ENCODE assay signal across 8 mouse cellular contexts in the genomic region with DNA sequence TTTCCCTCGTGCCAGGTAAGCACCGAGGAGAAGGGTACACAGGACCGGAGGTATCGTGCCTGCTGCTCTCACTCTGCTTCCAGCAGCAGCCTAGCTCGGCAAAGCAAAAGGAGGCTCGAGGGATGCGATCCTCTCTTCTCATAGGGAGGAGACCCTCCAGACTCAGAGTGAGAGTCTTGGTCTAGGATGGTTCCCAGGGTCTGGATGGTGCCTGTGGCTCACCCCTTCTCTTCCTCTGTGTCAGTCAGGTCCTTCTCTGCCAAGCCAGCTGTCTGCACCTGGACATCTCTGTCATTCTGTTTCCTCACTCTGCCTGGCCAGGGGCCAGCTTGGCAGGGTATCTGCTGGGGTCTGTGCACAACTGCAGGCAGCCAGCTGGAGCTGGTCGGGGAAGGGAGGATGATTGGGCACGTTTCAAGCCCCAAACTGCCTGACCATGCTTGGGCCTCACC.
A peak's percentile ranks its signal among the peaks of the same experiment; 100 is the strongest.
DNase-seq lines count a peak whose midpoint lies in the region; ATAC-seq and TF ChIP-seq lines count a peak whose summit lies in the region.

No protein-coding gene starts in this region.

- H3K4me1 ChIP-seq in heart, adult 2 months (ENCODE audit: control insufficient read depth, insufficient read depth, low read length) = peaks cover 4% of the 10 kb centered on the region
- peaks cover 11% of the 10 kb centered on the region for H3K4me1 ChIP-seq in olfactory bulb, adult 2 months (ENCODE audit: control insufficient read depth, insufficient read depth, low read length)
- H3K4me1 ChIP-seq in liver, embryonic 11.5 days (replicated peaks; ENCODE audit: control insufficient read depth, insufficient read depth, low read length) = no peaks in the 10 kb centered on the region

- intact Hi-C loops in heart, adult 2 months (cut with DNase I) = no loop called here

- H3K27me3 ChIP-seq in heart, adult 2 months (ENCODE audit: control insufficient read depth, insufficient read depth, low read length) = no peaks in the 10 kb centered on the region
- no peaks in the 10 kb centered on the region for H3K27me3 ChIP-seq in liver, embryonic 11.5 days (replicated peaks; ENCODE audit: control insufficient read depth, insufficient read depth, low read length)

- no peak overlapping the region for H3K4me3 ChIP-seq in heart, adult 2 months
- H3K4me3 ChIP-seq in olfactory bulb, adult 2 months (ENCODE audit: insufficient read depth, low read depth, low read length) = no peak overlapping the region
- no peak overlapping the region for H3K4me3 ChIP-seq in liver, embryonic 11.5 days (ENCODE audit: low read depth, low read length)

- TF ChIP-seq CTCF in heart, adult 2 months (IDR thresholded peaks at IDR 0.05) = no peak
- no peak for TF ChIP-seq CTCF in olfactory bulb, adult 2 months (IDR thresholded peaks at IDR 0.05; ENCODE audit: insufficient read depth, low read depth, low read length)

- H3K4me2 ChIP-seq in liver, embryonic 11.5 days = no peak overlapping the region

- no peak for TF ChIP-seq EP300 in heart, adult 2 months (IDR thresholded peaks at IDR 0.05; ENCODE audit: insufficient read depth, low read depth, low read length)

- no peak overlapping the region for H3K9ac ChIP-seq in heart, adult 2 months (ENCODE audit: low read depth, low read length)
- no peak overlapping the region for H3K9ac ChIP-seq in liver, embryonic 11.5 days (ENCODE audit: low read depth, low read length)

- no peak for TF ChIP-seq POLR2A in heart, adult 2 months (IDR thresholded peaks at IDR 0.05; ENCODE audit: insufficient read depth, low read depth, low read length)
- no peak for TF ChIP-seq POLR2A in olfactory bulb, adult 2 months (IDR thresholded peaks at IDR 0.05; ENCODE audit: insufficient read depth, low read depth, low read length)

- peaks cover 2% of the 10 kb centered on the region; the same call in 1 of the 2 replicates for H3K36me3 ChIP-seq in heart, adult 2 months (ENCODE audit: control insufficient read depth, insufficient read depth, low read length)
- H3K36me3 ChIP-seq in liver, embryonic 11.5 days (ENCODE audit: control insufficient read depth, insufficient read depth, low read length) = no peaks in the 10 kb centered on the region

- no peak for ATAC-seq in frontal cortex, adult (ENCODE audit: low TSS enrichment)
- ATAC-seq in liver, embryonic 11.5 days (replicated peaks; ENCODE audit: low FRiP score) = no peak

- 60% methylated on average over 9 of the region's 9 CpGs for WGBS in heart, adult 2 months
- 57% methylated on average over 9 of the region's 9 CpGs for WGBS in olfactory bulb, adult 2 months
- WGBS in liver, embryonic 11.5 days = 81% methylated on average over 9 of the region's 9 CpGs

- no peaks in the 10 kb centered on the region for H3K9me3 ChIP-seq in liver, embryonic 11.5 days (ENCODE audit: control insufficient read depth, low read length)

- no peaks in the 10 kb centered on the region for H3K79me2 ChIP-seq in heart, adult 2 months (replicated peaks; ENCODE audit: control insufficient read depth, insufficient read depth, low read length)

- peak; percentile 19 to 25 for DNase-seq in frontal cortex, postnatal 14 days (ENCODE audit: low spot score in 2 of 2)
- peak; percentile 28 for DNase-seq in Muller cell, postnatal 12 days (ENCODE audit: inconsistent ontology term)
- peak; percentile 62 to 70 for DNase-seq in heart, adult 2 months
- DNase-seq in kidney, postnatal 4 days = peak; percentile 32 to 49
- DNase-seq in liver, embryonic 11.5 days (ENCODE audit: low spot score) = no peak
- DNase-seq in right cerebral cortex, adult 2 months (ENCODE audit: low spot score in 2 of 2) = no peak

- no peak overlapping the region for H3K27ac ChIP-seq in heart, adult 2 months
- H3K27ac ChIP-seq in olfactory bulb, adult 2 months (ENCODE audit: insufficient read depth, low read depth, low read length) = 0 out of 2 replicates have a peak overlapping the region, but pooled peaks have one; percentile 39
- no peak overlapping the region for H3K27ac ChIP-seq in liver, embryonic 11.5 days (ENCODE audit: low read depth, low read length)

Comparison
In these comparisons a context has a peak if more than half of its experiments do, and no peak if none do; other contexts are left out.
1. DNase-seq: peak in frontal cortex, postnatal 14 days (2 of 2), Muller cell, postnatal 12 days (single experiment), heart, adult 2 months (2 of 2) and kidney, postnatal 4 days (2 of 2); none in liver, embryonic 11.5 days (single experiment) and right cerebral cortex, adult 2 months (0 of 2).